Mouse (Mus musculus): ENCODE results near the gene Cfap65. TPM values are rescaled to one million over a fixed set of nuclear protein-coding genes. Genes with fewer than 3 reads are reported as not detected.

Cfap65 gene
- polyA plus RNA-seq, 1 experiment from 2014 or later, result 0.03 TPM

DNA sequence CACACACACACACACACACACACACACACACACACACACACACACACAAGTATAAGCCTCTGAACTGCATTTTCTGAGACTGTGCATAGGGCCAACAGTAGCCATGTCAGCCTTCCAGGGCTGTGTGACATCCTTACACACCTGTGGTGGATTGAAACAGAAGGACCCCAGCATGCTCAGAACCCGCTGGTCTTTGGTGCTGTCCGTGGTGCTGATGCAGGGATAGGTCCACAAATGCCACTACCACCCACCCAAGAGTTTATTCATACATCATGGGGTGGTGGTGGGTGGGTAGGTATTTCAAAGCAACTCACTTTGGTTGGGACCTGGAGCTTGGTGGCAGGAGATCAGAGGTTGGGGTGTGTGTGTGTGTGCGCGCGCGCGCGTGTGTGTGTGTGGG, 43.9 kb downstream of the Cfap65 start:
- ATAC-seq (replicated peaks; ENCODE audit: low FRiP score), result no peak
- WGBS, result 0% methylated on average over 8 of the region's 8 CpGs
- H3K9me3 ChIP-seq (replicated peaks), result no peaks in the 10 kb centered on the region
- H3K27me3 ChIP-seq, result peaks cover 96% of the 10 kb centered on the region
- H3K9ac ChIP-seq, result no peak overlapping the region
- peaks cover 10% of the 10 kb centered on the region for H3K4me1 ChIP-seq
- no peak overlapping the region for H3K27ac ChIP-seq
- H3K4me3 ChIP-seq (replicated peaks), result no peak overlapping the region
- no peaks in the 10 kb centered on the region for H3K36me3 ChIP-seq
- H3K4me2 ChIP-seq, result no peak overlapping the region

DNA sequence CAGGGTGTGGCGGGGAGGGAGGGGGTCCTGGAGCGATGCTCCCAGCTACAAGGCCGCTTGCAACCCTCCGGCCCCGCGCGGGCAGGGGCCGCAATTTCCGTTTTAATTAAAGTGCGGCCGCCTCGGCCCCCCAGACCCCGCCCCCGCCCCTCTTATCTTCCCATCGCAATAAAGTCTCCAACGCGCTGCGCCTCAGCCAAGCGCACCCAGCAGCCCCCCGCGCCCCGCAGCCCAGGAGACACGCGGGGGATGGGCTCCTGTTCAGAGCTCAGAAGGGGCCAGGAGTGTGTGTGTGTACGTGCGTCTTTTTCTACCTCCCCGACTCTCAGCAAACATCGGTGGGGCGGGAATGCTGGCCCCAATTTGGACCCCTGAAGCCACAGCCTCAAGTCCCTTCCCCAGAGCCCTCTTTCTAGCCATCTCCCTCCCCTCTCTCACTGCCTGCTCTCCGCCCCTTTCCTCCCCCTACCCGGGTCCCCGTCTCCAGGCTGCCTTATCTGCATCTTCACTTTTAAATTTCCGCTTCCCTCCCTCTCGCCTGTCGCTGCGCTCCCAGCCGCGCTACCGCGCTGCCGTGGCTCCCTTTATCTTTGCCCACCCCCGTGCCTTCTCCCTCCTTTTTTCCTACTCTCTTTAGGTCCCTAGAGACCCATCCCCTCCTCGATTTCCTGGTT, 49.9 kb downstream of the Cfap65 start, which contains the start of gene Fev:
Fev (minus strand) TSS at position 51 of the 674 bp plus-strand sequence.
- H3K9ac ChIP-seq, result 0 out of 2 replicates have a peak within 1 kb of the TSS, but pooled peaks have one; percentile 21
- H3K36me3 ChIP-seq, result no peaks in the 10 kb centered on the region
- no peak for ATAC-seq (replicated peaks; ENCODE audit: low FRiP score)
- peak within 1 kb of the TSS; percentile 39 for H3K4me3 ChIP-seq (replicated peaks)
- WGBS, result under 1% methylated on average over 40 of the region's 43 CpGs
- H3K4me2 ChIP-seq, result peak within 1 kb of the TSS; percentile 67
- H3K27me3 ChIP-seq, result peaks cover 96% of the 10 kb centered on the region
- no peak within 1 kb of the TSS for H3K27ac ChIP-seq
- peaks cover 33% of the 10 kb centered on the region for H3K4me1 ChIP-seq
- H3K9me3 ChIP-seq (replicated peaks), result no peaks in the 10 kb centered on the region

DNA sequence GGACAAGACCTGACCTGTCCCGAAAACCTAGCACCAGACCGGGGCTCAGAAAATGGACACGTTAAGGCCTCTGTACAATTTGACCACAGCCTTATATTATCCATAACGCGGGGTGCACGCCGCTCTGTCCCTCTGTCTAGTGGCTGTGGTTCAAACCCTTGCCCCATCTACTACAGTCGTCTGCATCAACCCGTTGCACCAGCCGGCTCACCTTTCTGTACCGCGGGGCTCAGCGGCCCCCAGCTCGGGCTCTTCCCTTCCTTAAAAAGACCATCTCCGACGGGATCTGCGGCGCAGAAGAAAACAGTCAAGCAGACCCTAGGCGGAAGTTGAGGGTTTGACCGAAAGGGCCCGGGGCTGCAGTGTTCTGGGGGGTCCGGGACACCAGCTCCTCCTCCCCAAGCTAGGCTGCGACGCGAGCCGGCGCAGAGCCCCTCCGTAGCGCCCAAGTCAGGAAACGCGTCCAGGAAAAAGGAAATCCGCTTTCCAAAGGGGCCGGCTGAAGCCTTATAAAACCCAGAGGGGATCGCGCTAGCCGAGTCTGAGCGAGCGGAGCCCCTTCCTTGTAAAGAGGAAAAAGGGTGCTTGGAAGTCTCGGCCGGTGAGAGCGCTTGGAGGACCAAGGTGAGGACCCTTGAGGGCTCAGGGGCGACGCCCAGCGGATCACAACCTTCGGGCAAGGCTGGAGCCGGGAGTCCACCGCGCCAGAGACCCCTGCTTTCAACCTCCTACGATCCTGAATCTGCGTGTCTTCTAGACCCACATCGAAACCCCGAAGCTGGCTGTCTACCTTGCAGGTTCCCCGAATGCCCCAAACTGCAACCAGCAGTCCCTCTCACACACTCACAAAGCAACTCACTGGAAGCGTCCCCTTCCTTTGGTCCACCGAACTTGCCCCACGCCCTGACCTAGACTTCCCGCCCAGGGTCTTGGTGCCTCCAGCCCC, 50.9 kb downstream of the Cfap65 start:
- peaks cover 94% of the 10 kb centered on the region for H3K27me3 ChIP-seq
- peak overlapping the region; percentile 67 for H3K4me2 ChIP-seq
- peak overlapping the region; percentile 39 for H3K4me3 ChIP-seq (replicated peaks)
- under 1% methylated on average over 57 of the region's 57 CpGs for WGBS
- H3K9me3 ChIP-seq (replicated peaks), result no peaks in the 10 kb centered on the region
- H3K9ac ChIP-seq, result 0 out of 2 replicates have a peak overlapping the region, but pooled peaks have one; percentile 21
- ATAC-seq (replicated peaks; ENCODE audit: low FRiP score), result no peak
- H3K27ac ChIP-seq, result no peak overlapping the region
- H3K36me3 ChIP-seq, result no peaks in the 10 kb centered on the region
- peaks cover 33% of the 10 kb centered on the region for H3K4me1 ChIP-seq

DNA sequence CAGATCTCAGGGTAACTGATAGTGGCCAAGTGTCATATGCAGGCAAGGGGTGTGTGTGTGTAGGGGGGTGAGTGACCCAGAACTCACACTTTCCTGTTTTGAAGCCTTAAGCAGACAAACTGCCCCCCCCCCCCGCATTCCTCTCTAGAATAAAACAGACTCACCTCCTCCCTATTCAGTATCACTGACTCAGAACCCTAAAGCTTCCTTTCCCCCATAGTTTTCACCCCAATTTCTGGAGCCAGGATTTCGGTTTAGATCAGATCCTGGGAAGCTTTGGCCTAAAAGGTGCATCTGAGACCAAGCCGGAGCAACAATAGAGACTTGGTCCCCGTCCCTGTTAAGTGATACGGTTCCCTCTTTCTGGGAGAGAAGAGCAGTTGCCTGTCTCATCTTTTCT, 52.0 kb downstream of the Cfap65 start:
- no peak overlapping the region for H3K27ac ChIP-seq
- no peak overlapping the region for H3K4me3 ChIP-seq (replicated peaks)
- peaks cover 33% of the 10 kb centered on the region for H3K4me1 ChIP-seq
- H3K9me3 ChIP-seq (replicated peaks), result no peaks in the 10 kb centered on the region
- no peak for ATAC-seq (replicated peaks; ENCODE audit: low FRiP score)
- no peak overlapping the region for H3K4me2 ChIP-seq
- H3K9ac ChIP-seq, result no peak overlapping the region
- 7% methylated on average over 5 of the region's 5 CpGs for WGBS
- peaks cover 97% of the 10 kb centered on the region for H3K27me3 ChIP-seq
- H3K36me3 ChIP-seq, result no peaks in the 10 kb centered on the region

GRCm38 (mm10) chr1:74882828-74883227, 52.6 kb downstream of the Cfap65 start:
- peak overlapping the region; percentile 63 for H3K4me2 ChIP-seq
- no peak for ATAC-seq (replicated peaks; ENCODE audit: low FRiP score)
- peaks cover 33% of the 10 kb centered on the region for H3K4me1 ChIP-seq
- peak overlapping the region; percentile 41 for H3K4me3 ChIP-seq (replicated peaks)
- H3K9ac ChIP-seq, result no peak overlapping the region
- H3K27me3 ChIP-seq, result peaks cover 97% of the 10 kb centered on the region
- H3K36me3 ChIP-seq, result no peaks in the 10 kb centered on the region
- H3K9me3 ChIP-seq (replicated peaks), result no peaks in the 10 kb centered on the region
- H3K27ac ChIP-seq, result no peak overlapping the region
- WGBS, result 3% methylated on average over 8 of the region's 8 CpGs

GRCm38 (mm10) chr1:74882055-74882734, 53.2 kb downstream of the Cfap65 start:
- H3K9me3 ChIP-seq (replicated peaks), result no peaks in the 10 kb centered on the region
- H3K9ac ChIP-seq, result 0 out of 2 replicates have a peak overlapping the region, but pooled peaks have one; percentile 8
- under 1% methylated on average over 73 of the region's 74 CpGs for WGBS
- peaks cover 94% of the 10 kb centered on the region for H3K27me3 ChIP-seq
- H3K4me2 ChIP-seq, result peak overlapping the region; percentile 63
- H3K4me1 ChIP-seq, result peaks cover 33% of the 10 kb centered on the region
- no peaks in the 10 kb centered on the region for H3K36me3 ChIP-seq
- H3K4me3 ChIP-seq (replicated peaks), result peak overlapping the region; percentile 41
- no peak for ATAC-seq (replicated peaks; ENCODE audit: low FRiP score)
- H3K27ac ChIP-seq, result no peak overlapping the region

DNA sequence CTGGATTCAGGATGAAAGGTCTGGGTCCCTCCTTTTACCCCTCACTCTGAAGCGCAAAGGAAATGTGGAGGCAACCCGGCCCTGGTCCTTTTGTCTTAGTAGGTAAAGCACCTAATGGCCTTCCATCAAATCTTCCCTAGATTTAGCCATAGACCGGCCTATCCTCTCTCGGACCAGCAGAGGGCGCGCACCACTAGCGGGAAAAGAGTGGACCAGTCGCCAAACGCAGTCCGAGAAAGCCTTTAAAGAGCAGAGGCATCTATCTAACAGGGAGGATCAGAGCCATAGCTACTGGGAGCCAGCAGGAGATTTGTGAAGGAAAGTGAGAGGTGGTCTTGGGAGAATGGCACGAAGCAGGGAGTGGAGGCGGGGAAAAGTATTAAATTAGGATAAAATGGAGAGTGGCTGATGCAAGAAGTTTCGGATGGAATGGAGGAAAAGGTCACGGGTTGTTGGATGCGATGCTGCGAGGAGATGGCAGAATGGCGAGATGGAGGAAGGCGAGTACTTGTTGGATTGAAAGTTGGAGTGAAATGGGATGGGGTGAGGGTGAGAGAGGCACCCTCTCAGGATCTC, 54.5 kb downstream of the Cfap65 start:
- H3K27me3 ChIP-seq, result peaks cover 89% of the 10 kb centered on the region
- H3K4me2 ChIP-seq, result peak overlapping the region; percentile 31; the same call in 1 of the 2 replicates
- H3K9me3 ChIP-seq (replicated peaks), result no peaks in the 10 kb centered on the region
- ATAC-seq (replicated peaks; ENCODE audit: low FRiP score), result no peak
- H3K4me1 ChIP-seq, result peaks cover 32% of the 10 kb centered on the region
- H3K4me3 ChIP-seq (replicated peaks), result peak overlapping the region; percentile 12; the same call in 1 of the 2 replicates
- H3K27ac ChIP-seq, result no peak overlapping the region
- 2% methylated on average over 18 of the region's 18 CpGs for WGBS
- no peak overlapping the region for H3K9ac ChIP-seq
- H3K36me3 ChIP-seq, result no peaks in the 10 kb centered on the region

DNA sequence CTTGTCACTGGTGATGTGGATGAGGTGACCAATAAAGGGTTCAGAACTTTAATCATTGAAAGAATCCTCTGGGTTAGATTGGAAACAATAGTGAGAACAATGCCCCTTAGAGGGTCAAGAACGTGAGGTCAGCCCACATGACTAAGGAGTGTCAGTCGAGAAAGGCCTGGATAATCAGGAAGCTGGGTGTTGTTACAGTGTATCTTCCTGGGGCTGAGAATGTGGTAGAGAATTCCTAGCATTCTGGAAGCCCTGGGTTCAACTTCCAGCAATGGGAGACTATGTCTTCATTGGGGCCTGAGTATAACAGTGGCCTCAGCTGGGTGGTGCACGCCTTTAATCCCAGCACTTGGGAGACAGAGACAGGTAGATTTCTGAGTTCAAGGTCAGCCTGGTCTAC, 58.2 kb downstream of the Cfap65 start:
- Histone ChIP-seq H3K9me3 (replicated peaks) (no peaks in the 10 kb centered on the region), H3K4me1 (peaks cover 5% of the 10 kb centered on the region), H3K4me2 (no peak overlapping the region), H3K4me3 (replicated peaks) (no peak overlapping the region), H3K36me3 (no peaks in the 10 kb centered on the region), H3K9ac (no peak overlapping the region), H3K27me3 (peaks cover 69% of the 10 kb centered on the region), H3K27ac (no peak overlapping the region)
- ATAC-seq (replicated peaks; ENCODE audit: low FRiP score), result no peak
- 58% methylated on average over 3 of the region's 3 CpGs for WGBS

DNA sequence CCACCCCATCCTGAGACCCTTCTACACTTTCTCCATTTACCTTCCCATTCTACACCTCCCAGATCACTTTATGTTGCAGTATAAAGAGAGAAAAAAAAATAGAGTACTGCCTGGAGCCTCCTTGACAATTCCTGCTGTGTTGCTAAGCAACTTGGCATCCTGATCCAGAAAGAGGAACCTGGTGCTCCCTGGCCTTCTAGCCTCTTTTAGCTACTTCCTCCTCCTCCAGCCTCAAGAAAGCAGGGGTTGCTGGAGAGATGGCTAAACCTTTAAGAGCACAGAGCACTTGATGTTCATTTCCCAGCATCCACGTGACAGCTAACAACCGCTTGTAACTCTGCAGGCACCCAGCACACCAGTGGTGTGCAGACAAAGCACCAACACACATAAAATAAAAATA, 63.2 kb downstream of the Cfap65 start:
- 54% methylated on average over 2 of the region's 2 CpGs for WGBS
- Histone ChIP-seq H3K4me1 (no peaks in the 10 kb centered on the region), H3K36me3 (no peaks in the 10 kb centered on the region), H3K4me3 (replicated peaks) (no peak overlapping the region), H3K4me2 (no peak overlapping the region), H3K9me3 (replicated peaks) (no peaks in the 10 kb centered on the region), H3K27me3 (peaks cover 42% of the 10 kb centered on the region), H3K9ac (no peak overlapping the region), H3K27ac (no peak overlapping the region)
- no peak for ATAC-seq (replicated peaks; ENCODE audit: low FRiP score)

- H3K36me3 ChIP-seq, result no peaks in the 10 kb centered on the region
- H3K4me1 ChIP-seq, result peaks cover 17% of the 10 kb centered on the region
- H3K4me2 ChIP-seq, result no peak overlapping the region
- H3K9me3 ChIP-seq (replicated peaks), result no peaks in the 10 kb centered on the region
- no peak overlapping the region for H3K9ac ChIP-seq
- peaks cover 64% of the 10 kb centered on the region for H3K27me3 ChIP-seq
- H3K27ac ChIP-seq, result no peak overlapping the region
- ATAC-seq (replicated peaks; ENCODE audit: low FRiP score), result no peak
- no peak overlapping the region for H3K4me3 ChIP-seq (replicated peaks)
Measured at GRCm38 (mm10) chr1:74861783-74862182, 73.6 kb downstream of the Cfap65 start.

DNA sequence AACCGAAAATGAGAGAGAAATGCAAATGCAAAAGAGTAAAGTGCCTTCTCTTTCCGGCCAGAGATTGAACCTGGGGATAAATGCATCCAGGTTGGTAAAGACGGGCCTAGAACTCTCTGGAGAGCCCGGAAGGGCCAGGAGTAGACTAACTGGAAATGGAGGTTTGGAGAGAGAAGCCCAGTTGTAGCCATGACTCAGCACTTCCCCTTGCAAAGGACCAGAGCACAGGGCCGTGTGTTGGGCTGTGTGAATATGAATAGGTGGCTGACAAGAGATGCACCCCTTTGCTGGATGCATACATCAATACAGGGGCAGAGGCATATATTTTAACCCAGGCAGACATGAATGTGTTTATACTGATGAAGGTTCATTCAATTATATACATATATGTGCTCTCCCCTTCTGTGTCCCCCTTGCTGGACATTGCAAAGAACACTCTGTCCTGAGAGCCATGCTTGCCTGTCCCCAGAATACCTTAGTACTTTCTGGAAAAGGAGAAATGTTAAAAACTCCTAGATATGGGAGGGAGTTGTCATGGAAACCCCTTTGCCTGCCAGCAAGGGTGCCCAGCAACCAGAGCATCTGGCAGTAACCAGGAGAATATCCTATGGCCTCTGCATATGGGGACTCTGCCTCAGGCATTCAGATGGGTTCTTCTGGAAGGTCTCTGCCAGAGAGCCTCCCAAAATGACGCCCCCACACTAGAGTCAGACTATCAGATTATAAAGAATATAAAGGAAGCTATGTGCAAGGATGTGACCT, 76.0 kb downstream of the Cfap65 start:
- Histone ChIP-seq H3K4me1 (peaks cover 36% of the 10 kb centered on the region), H3K4me2 (0 out of 2 replicates have a peak overlapping the region, but pooled peaks have one; percentile 58), H3K9ac (no peak overlapping the region), H3K4me3 (replicated peaks) (no peak overlapping the region), H3K36me3 (no peaks in the 10 kb centered on the region), H3K27ac (no peak overlapping the region), H3K27me3 (peaks cover 80% of the 10 kb centered on the region), H3K9me3 (replicated peaks) (no peaks in the 10 kb centered on the region)
- no peak for ATAC-seq (replicated peaks; ENCODE audit: low FRiP score)
- 45% methylated on average over 6 of the region's 6 CpGs for WGBS

All from kidney, embryonic 15.5 days (tissue).